Comparison of ENCODE assay signal across 27 mouse cellular contexts in the genomic region with DNA sequence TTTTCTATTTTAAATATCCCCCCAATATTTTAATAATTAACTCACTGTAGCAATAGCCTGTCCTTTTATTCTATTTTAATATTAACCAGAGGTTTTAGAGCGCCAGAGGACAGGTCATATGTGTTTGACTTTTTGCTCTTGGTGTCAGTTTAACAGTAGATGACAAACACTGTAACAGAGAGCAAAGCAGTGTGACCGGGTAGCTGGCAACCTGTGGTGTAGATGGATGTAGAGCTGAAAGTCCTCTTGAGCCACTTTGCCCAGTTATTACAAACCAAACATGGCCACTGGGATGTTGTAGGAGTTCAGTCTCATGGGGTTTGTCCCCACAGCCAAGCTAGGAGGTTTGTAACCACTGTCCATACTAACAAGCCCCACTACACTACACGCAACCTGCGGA. TPM values are rescaled to one million over a fixed set of nuclear protein-coding genes. Genes with fewer than 3 reads are reported as not detected.
DNase-seq lines count a peak whose midpoint lies in the region; ATAC-seq lines count a peak whose summit lies in the region.
"Had no signal": no experiment of that assay in that cellular context is flagged by ENCODE, and none has a peak within 500 bp of the region (broad histone marks: within the 10 kb centered on the region; RNA-seq: fewer than 3 reads in every experiment).

No protein-coding gene starts in this region.

- H3K9ac ChIP-seq in kidney, embryonic 15.5 days: no peak overlapping the region
- no peak overlapping the region for H3K9ac ChIP-seq in liver, embryonic 16.5 days (ENCODE audit: low read depth, low read length)
- H3K9ac ChIP-seq: forebrain, postnatal 0 days; heart, embryonic 13.5 days; hindbrain, embryonic 15.5 days; lung, embryonic 15.5 days; midbrain, embryonic 15.5 days had no signal

- ATAC-seq in kidney, embryonic 15.5 days (replicated peaks; ENCODE audit: low FRiP score): 0 out of 2 replicates have a peak, but pooled peaks have one; percentile 49
- peak; percentile 83 for ATAC-seq in liver, embryonic 16.5 days (ENCODE audit: low read depth)
- ATAC-seq: CD4-positive, CD25-positive, alpha-beta regulatory T cell, adult 4 months; forebrain, postnatal 0 days; inflammation-experienced regulatory T-cells, adult 6 months; midbrain, embryonic 15.5 days had no signal

- H3K27ac ChIP-seq in kidney, embryonic 15.5 days: no peak overlapping the region
- no peak overlapping the region for H3K27ac ChIP-seq in liver, embryonic 16.5 days (ENCODE audit: low read length)
- no peak overlapping the region for H3K27ac ChIP-seq in embryonic facial prominence, embryonic 10.5 days (replicated peaks)
- H3K27ac ChIP-seq: heart, embryonic 13.5 days; hindbrain, embryonic 10.5 days; hindbrain, embryonic 15.5 days; kidney, postnatal 0 days; lung, embryonic 15.5 days; midbrain, embryonic 10.5 days; midbrain, embryonic 15.5 days had no signal

- H3K36me3 ChIP-seq in kidney, embryonic 15.5 days: peaks cover 64% of the 10 kb centered on the region
- peaks cover 7% of the 10 kb centered on the region for H3K36me3 ChIP-seq in liver, embryonic 16.5 days (ENCODE audit: control insufficient read depth, insufficient read depth)
- H3K36me3 ChIP-seq in embryonic facial prominence, embryonic 10.5 days (replicated peaks): peaks cover 93% of the 10 kb centered on the region

- no peaks in the 10 kb centered on the region for H3K9me3 ChIP-seq in kidney, embryonic 15.5 days (replicated peaks)
- no peaks in the 10 kb centered on the region for H3K9me3 ChIP-seq in liver, embryonic 16.5 days (replicated peaks; ENCODE audit: control insufficient read depth, low read length)
- no peaks in the 10 kb centered on the region for H3K9me3 ChIP-seq in embryonic facial prominence, embryonic 10.5 days
- H3K9me3 ChIP-seq: heart, embryonic 13.5 days; hindbrain, embryonic 10.5 days; hindbrain, embryonic 15.5 days; lung, embryonic 15.5 days; midbrain, embryonic 10.5 days; midbrain, embryonic 15.5 days had no signal

- 87% methylated on average over 4 of the region's 4 CpGs for WGBS in kidney, embryonic 15.5 days
- WGBS in liver, embryonic 16.5 days (ENCODE audit: insufficient replicate concordance): 72% methylated on average over 4 of the region's 4 CpGs
- WGBS in embryonic facial prominence, embryonic 10.5 days: 92% methylated on average over 4 of the region's 4 CpGs

- H3K27me3 ChIP-seq in kidney, embryonic 15.5 days: no peaks in the 10 kb centered on the region
- H3K27me3 ChIP-seq in liver, embryonic 16.5 days (ENCODE audit: control insufficient read depth, insufficient read depth, low read depth, low read length): no peaks in the 10 kb centered on the region
- no peaks in the 10 kb centered on the region for H3K27me3 ChIP-seq in embryonic facial prominence, embryonic 10.5 days (replicated peaks; ENCODE audit: low read depth, poor library complexity, severe bottlenecking)
- H3K27me3 ChIP-seq: heart, embryonic 13.5 days; hindbrain, embryonic 15.5 days; lung, embryonic 15.5 days; midbrain, embryonic 15.5 days had no signal

- H3K4me3 ChIP-seq in kidney, embryonic 15.5 days (replicated peaks): no peak overlapping the region
- H3K4me3 ChIP-seq in liver, embryonic 16.5 days (ENCODE audit: low read depth, low read length): no peak overlapping the region
- H3K4me3 ChIP-seq in embryonic facial prominence, embryonic 10.5 days: no peak overlapping the region
- H3K4me3 ChIP-seq: erythroblast, embryonic 14.5 days; heart, embryonic 13.5 days; hindbrain, embryonic 10.5 days; hindbrain, embryonic 15.5 days; lung, embryonic 15.5 days; midbrain, embryonic 10.5 days; midbrain, embryonic 15.5 days had no signal

- H3K4me1 ChIP-seq in kidney, embryonic 15.5 days: peaks cover 22% of the 10 kb centered on the region
- H3K4me1 ChIP-seq in liver, embryonic 16.5 days (ENCODE audit: control insufficient read depth, low read depth, low read length): no peaks in the 10 kb centered on the region; the same call in 1 of the 2 replicates
- H3K4me1 ChIP-seq in embryonic facial prominence, embryonic 10.5 days: peaks cover 25% of the 10 kb centered on the region

- DNase-seq in kidney, adult 18-20 months: peak; percentile 54
- DNase-seq in kidney, postnatal 4 days: no peak
- peak; percentile 8 for DNase-seq in 416B (ENCODE audit: low read depth)
- no peak for DNase-seq in layer of hippocampus, postnatal 36 days
- DNase-seq in embryonic facial prominence, embryonic 10.5 days (ENCODE audit: low spot score): no peak
- DNase-seq: adrenal gland, adult 2 months; adrenal gland, postnatal 36 days; cerebellum, adult 18-20 months; cerebellum, postnatal 10 days; forebrain, postnatal 0 days; heart, postnatal 10 days; left cerebral cortex, postnatal 4 days; right cerebral cortex, adult 18-20 months; thymus, adult 2 months; thymus, postnatal 4 days had no signal

- no peak overlapping the region for H3K4me2 ChIP-seq in kidney, embryonic 15.5 days
- H3K4me2 ChIP-seq in liver, embryonic 16.5 days (ENCODE audit: low read depth, low read length): no peak overlapping the region
- H3K4me2 ChIP-seq: heart, embryonic 13.5 days; hindbrain, embryonic 15.5 days; lung, embryonic 15.5 days; midbrain, embryonic 15.5 days had no signal

RNA-seq across cellular contexts. Expression of a gene that starts 8.3 kb away (rescaled TPM):
- 179 and 188 TPM in 2 replicates for polyA plus RNA-seq in kidney, embryonic 15.5 days (2015; fragmentation: Nextera tagmentation; extraction: Ambion mirVana)
- polyA plus RNA-seq in liver, embryonic 16.5 days (2015; fragmentation: Nextera tagmentation; extraction: Ambion mirVana): 208 and 215 TPM in 2 replicates
- total RNA-seq in layer of hippocampus, postnatal 36 days (2021): 100 to 1,000 TPM; 217 to 241 TPM
- polyA plus RNA-seq in embryonic facial prominence, embryonic 10.5 days (2016; fragmentation: Nextera tagmentation; extraction: Ambion mirVana): 245 and 273 TPM in 2 replicates

RNA-seq across cellular contexts. Expression of a gene that starts 57.2 kb away (rescaled TPM):
- 1.1 TPM in 2 replicates for polyA plus RNA-seq in kidney, embryonic 15.5 days (2015; fragmentation: Nextera tagmentation; extraction: Ambion mirVana)
- 0.06 and 0.12 TPM in 2 replicates for polyA plus RNA-seq in liver, embryonic 16.5 days (2015; fragmentation: Nextera tagmentation; extraction: Ambion mirVana)
- 10 to 100 TPM; 12.6 to 14.5 TPM for total RNA-seq in layer of hippocampus, postnatal 36 days (2021)
- polyA plus RNA-seq in embryonic facial prominence, embryonic 10.5 days (2016; fragmentation: Nextera tagmentation; extraction: Ambion mirVana): 1.2 and 1.7 TPM in 2 replicates
- polyA plus RNA-seq: erythroblast, embryonic 14.5 days had no signal

Comparison
In these comparisons a context has a peak if more than half of its experiments do, and no peak if none do; other contexts are left out.
1. DNase-seq: peak in kidney, adult 18-20 months (single experiment) and 416B (single experiment); none in kidney, postnatal 4 days (0 of 2), layer of hippocampus, postnatal 36 days (0 of 2) and embryonic facial prominence, embryonic 10.5 days (single experiment).